Mouse (Mus musculus): ENCODE results near the gene Tbc1d10c. TPM values are rescaled to one million over a fixed set of nuclear protein-coding genes. Genes with fewer than 3 reads are reported as not detected.

The Tbc1d10c gene
- polyA plus RNA-seq, 1 experiment from 2014 or later, result 6.7 TPM

DNA sequence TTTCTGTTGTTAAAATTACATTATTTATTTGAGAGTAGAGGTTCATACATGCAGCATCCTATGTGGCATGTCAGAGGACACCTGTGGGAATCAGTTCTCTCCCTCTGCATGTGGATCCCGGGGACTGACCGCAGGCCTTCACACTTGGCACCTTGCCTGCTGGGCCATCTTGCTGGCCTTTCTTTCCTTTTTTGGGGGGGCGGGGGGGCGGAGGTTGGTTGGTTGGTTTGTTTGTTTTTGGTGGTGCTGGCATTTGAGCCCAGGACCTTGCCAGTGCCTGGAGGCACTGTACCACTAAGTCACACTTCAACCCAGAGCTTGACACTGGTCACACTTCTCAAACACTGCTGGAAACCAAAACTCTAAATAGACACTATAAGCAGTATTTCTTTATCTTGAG, 56.7 kb downstream of the Tbc1d10c start:
- H3K36me3 ChIP-seq, result peaks cover 27% of the 10 kb centered on the region
- no peak overlapping the region for H3K9ac ChIP-seq
- H3K4me1 ChIP-seq, result no peaks in the 10 kb centered on the region
- no peak overlapping the region for H3K4me3 ChIP-seq
- no peak overlapping the region for H3K4me2 ChIP-seq
- no peaks in the 10 kb centered on the region for H3K9me3 ChIP-seq
- H3K27ac ChIP-seq, result no peak overlapping the region
- no peaks in the 10 kb centered on the region for H3K27me3 ChIP-seq
- 78% methylated on average over 4 of the region's 4 CpGs for WGBS
- no peak for ATAC-seq (ENCODE audit: borderline replicate concordance, extremely low read depth, low FRiP score, low TSS enrichment)

Small RNAs within 50 kb of the gene (microRNA-seq; reads per million reads assigned to microRNA genes)
- gene Gm26115, result not detected

Other genes starting within 250 kb of the Tbc1d10c start
- gene Aldh3b3, start 232.6 kb downstream of the Tbc1d10c start, polyA plus RNA-seq (2015; fragmentation: Nextera tagmentation; extraction: Ambion mirVana), result 0.11 and 0.13 TPM in 2 replicates
- gene Aldh3b2, start 219.0 kb downstream of the Tbc1d10c start, polyA plus RNA-seq (2015; fragmentation: Nextera tagmentation; extraction: Ambion mirVana), result 1.3 and 1.5 TPM in 2 replicates
- 11.1 and 12.5 TPM in 2 replicates for gene Acy3, start 204.7 kb downstream of the Tbc1d10c start, polyA plus RNA-seq (2015; fragmentation: Nextera tagmentation; extraction: Ambion mirVana)
- not detected in 2 replicates for gene Tbx10, start 198.5 kb downstream of the Tbc1d10c start, polyA plus RNA-seq (2015; fragmentation: Nextera tagmentation; extraction: Ambion mirVana)
- 25.9 and 28.0 TPM in 2 replicates for gene Nudt8, start 190.7 kb downstream of the Tbc1d10c start, polyA plus RNA-seq (2015; fragmentation: Nextera tagmentation; extraction: Ambion mirVana)
- gene Gm49405, start 190.7 kb downstream of the Tbc1d10c start, polyA plus RNA-seq (2015; fragmentation: Nextera tagmentation; extraction: Ambion mirVana), result 2.3 and 2.4 TPM in 2 replicates
- gene Doc2g, start 188.0 kb downstream of the Tbc1d10c start, polyA plus RNA-seq (2015; fragmentation: Nextera tagmentation; extraction: Ambion mirVana), result 3.6 and 4.9 TPM in 2 replicates
- 191 and 199 TPM in 2 replicates for gene Ndufv1, start 178.5 kb downstream of the Tbc1d10c start, polyA plus RNA-seq (2015; fragmentation: Nextera tagmentation; extraction: Ambion mirVana)
- 470 and 486 TPM in 2 replicates for gene Gstp1, start 153.3 kb downstream of the Tbc1d10c start, polyA plus RNA-seq (2015; fragmentation: Nextera tagmentation; extraction: Ambion mirVana)
- gene Gstp2, start 145.3 kb downstream of the Tbc1d10c start, polyA plus RNA-seq (2015; fragmentation: Nextera tagmentation; extraction: Ambion mirVana), result 3.9 and 5.2 TPM in 2 replicates
- gene Gstp3, start 131.7 kb downstream of the Tbc1d10c start, polyA plus RNA-seq (2015; fragmentation: Nextera tagmentation; extraction: Ambion mirVana), result 0.22 and 0.83 TPM in 2 replicates
- gene Cabp2, start 109.7 kb downstream of the Tbc1d10c start, polyA plus RNA-seq (2015; fragmentation: Nextera tagmentation; extraction: Ambion mirVana), result not detected in 2 replicates
- 100 and 103 TPM in 2 replicates for gene Cdk2ap2, start 94.1 kb downstream of the Tbc1d10c start, polyA plus RNA-seq (2015; fragmentation: Nextera tagmentation; extraction: Ambion mirVana)
- gene Pitpnm1, start 91.3 kb downstream of the Tbc1d10c start, polyA plus RNA-seq (2015; fragmentation: Nextera tagmentation; extraction: Ambion mirVana), result 12.5 and 13.8 TPM in 2 replicates
- 104 and 106 TPM in 2 replicates for gene Aip, start 65.4 kb downstream of the Tbc1d10c start, polyA plus RNA-seq (2015; fragmentation: Nextera tagmentation; extraction: Ambion mirVana)
- not detected in 2 replicates for gene Gpr152, start 51.5 kb downstream of the Tbc1d10c start, polyA plus RNA-seq (2015; fragmentation: Nextera tagmentation; extraction: Ambion mirVana)
- gene Cabp4, start 47.3 kb downstream of the Tbc1d10c start, polyA plus RNA-seq (2015; fragmentation: Nextera tagmentation; extraction: Ambion mirVana), result 0.11 TPM in 1 of 2 replicates, not detected in the other
- gene Coro1b, start 42.7 kb downstream of the Tbc1d10c start, polyA plus RNA-seq (2015; fragmentation: Nextera tagmentation; extraction: Ambion mirVana), result 157 and 168 TPM in 2 replicates
- 3.4 and 13.5 TPM in 2 replicates for gene Ptprcap, start 37.7 kb downstream of the Tbc1d10c start, polyA plus RNA-seq (2015; fragmentation: Nextera tagmentation; extraction: Ambion mirVana)
- 45.0 and 49.4 TPM in 2 replicates for gene Rps6kb2, start 27.9 kb downstream of the Tbc1d10c start, polyA plus RNA-seq (2015; fragmentation: Nextera tagmentation; extraction: Ambion mirVana)
- gene Carns1, start 15.8 kb downstream of the Tbc1d10c start, polyA plus RNA-seq (2015; fragmentation: Nextera tagmentation; extraction: Ambion mirVana), result 2.4 and 2.8 TPM in 2 replicates
- gene Ppp1ca, start 781 bp upstream of the Tbc1d10c start, polyA plus RNA-seq (2015; fragmentation: Nextera tagmentation; extraction: Ambion mirVana), result 974 TPM in 2 replicates
- 32.5 and 34.7 TPM in 2 replicates for gene Rad9a, start 10.4 kb upstream of the Tbc1d10c start, polyA plus RNA-seq (2015; fragmentation: Nextera tagmentation; extraction: Ambion mirVana)
- 4.7 and 5.5 TPM in 2 replicates for gene Clcf1, start 23.0 kb upstream of the Tbc1d10c start, polyA plus RNA-seq (2015; fragmentation: Nextera tagmentation; extraction: Ambion mirVana)
- gene AC109138.7, start 23.1 kb upstream of the Tbc1d10c start, polyA plus RNA-seq (2015; fragmentation: Nextera tagmentation; extraction: Ambion mirVana), result not detected in 2 replicates
- 27.6 and 32.4 TPM in 2 replicates for gene Pold4, start 40.6 kb upstream of the Tbc1d10c start, polyA plus RNA-seq (2015; fragmentation: Nextera tagmentation; extraction: Ambion mirVana)
- gene Ssh3, start 77.9 kb upstream of the Tbc1d10c start, polyA plus RNA-seq (2015; fragmentation: Nextera tagmentation; extraction: Ambion mirVana), result 15.2 and 16.9 TPM in 2 replicates
- gene Ankrd13d, start 91.9 kb upstream of the Tbc1d10c start, polyA plus RNA-seq (2015; fragmentation: Nextera tagmentation; extraction: Ambion mirVana), result 3.3 and 4.2 TPM in 2 replicates
- 16.2 and 16.7 TPM in 2 replicates for gene Grk2, start 114.9 kb upstream of the Tbc1d10c start, polyA plus RNA-seq (2015; fragmentation: Nextera tagmentation; extraction: Ambion mirVana)
- 37.8 and 40.9 TPM in 2 replicates for gene Kdm2a, start 207.0 kb upstream of the Tbc1d10c start, polyA plus RNA-seq (2015; fragmentation: Nextera tagmentation; extraction: Ambion mirVana)
- gene Rhod, start 248.1 kb upstream of the Tbc1d10c start, polyA plus RNA-seq (2015; fragmentation: Nextera tagmentation; extraction: Ambion mirVana), result 37.9 and 45.3 TPM in 2 replicates